Mouse (Mus musculus) heart, adult 8-10 months (tissue): ENCODE measurements around the gene Nkx2-9. TPM values are rescaled to one million over a fixed set of nuclear protein-coding genes. Genes with fewer than 3 reads are reported as not detected.

Experiments used
- DNase-seq: peaks from one replicate; pipeline ENCODE4 v3.0.0; 2022; ENCODE audit warnings: low spot score
- total RNA-seq, 4 experiments: library from RNA; stranded (reverse); gene quantifications; 2 replicates each; pipeline ENCODE4 v1.2.4; 2022

Gene Nkx2-9
- total RNA-seq: under 1 TPM in 2 of 4 experiments, not detected in 2; 0.34 to 0.57 TPM

- DNase-seq: no peak
Observed at GRCm38 (mm10) chr12:56612761-56613437, at the start of gene Nkx2-9. Gene Nkx2-9 (minus strand): TSS chr12:56613284.

DNA sequence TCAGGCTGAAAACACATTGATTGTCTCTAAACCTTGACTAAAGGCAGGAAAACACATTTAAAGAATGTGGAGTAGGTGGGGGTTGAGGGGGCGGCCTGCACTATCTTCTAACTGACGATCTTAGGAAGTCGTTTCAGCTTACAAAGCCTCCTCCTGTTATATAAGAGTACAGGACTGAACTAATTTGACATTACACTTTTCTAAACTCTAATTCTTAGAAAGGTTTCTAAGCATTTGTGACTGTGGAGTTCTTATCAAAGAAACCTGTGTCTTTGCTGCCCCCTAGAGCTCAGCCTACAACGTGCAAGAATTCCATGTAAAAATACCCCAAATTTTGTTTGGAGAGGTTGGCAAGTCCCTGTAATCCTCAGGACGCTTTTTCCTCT is 24.1 kb upstream of the Nkx2-9 start:
- DNase-seq: peak; percentile 8

DNA sequence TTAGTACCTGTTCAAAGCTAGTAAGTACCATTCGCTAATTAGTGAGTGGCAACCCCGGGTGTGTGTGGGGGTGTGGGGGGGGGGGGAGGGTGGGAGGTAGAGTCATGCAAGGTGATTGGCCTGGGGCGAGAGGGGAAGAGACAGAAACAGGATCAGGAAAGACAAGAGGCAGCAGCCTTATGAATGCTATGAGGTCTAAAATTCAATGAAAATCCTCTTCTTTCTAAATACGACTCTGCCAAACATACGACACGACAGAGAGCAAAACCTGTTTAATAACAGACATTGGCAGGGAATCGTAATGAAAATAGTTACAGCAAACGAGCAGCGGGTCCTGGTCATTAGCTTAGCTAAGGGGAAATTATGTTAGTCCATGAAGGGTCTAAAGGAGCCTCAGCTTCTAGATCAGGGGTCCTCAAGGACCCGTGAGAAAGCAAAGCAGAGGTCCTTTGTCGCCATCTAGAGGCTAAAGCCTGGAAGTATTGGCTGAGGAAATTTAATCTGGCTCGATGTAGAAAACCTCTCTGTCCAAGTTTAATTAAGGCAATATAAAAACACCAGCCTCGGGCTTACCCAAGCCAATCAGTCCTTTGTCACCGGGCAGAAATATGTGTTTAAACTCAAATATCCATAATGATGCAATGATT is 23.6 kb upstream of the Nkx2-9 start:
- peak; percentile 23 for DNase-seq

DNA sequence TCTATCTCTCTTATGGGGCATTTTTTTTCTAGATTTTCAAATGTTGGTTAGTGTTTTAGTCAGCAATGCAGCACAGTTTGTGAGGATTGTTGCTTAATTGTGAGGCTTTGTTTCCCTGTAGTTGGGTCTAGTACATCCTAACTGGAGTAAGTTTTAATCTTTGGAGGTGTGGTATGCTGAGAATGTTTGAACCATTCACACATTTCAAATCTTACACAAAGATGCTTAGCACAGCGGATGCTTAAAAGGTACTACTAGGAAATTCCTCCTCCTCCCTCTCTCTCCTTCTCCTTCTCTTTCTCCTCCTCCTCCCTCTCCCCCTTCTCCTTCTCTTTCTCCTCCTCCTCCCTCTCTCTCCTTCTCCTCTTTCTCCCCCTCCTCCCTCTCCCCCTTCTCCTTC is 3.0 kb upstream of the Nkx2-9 start:
- no peak for DNase-seq

DNA sequence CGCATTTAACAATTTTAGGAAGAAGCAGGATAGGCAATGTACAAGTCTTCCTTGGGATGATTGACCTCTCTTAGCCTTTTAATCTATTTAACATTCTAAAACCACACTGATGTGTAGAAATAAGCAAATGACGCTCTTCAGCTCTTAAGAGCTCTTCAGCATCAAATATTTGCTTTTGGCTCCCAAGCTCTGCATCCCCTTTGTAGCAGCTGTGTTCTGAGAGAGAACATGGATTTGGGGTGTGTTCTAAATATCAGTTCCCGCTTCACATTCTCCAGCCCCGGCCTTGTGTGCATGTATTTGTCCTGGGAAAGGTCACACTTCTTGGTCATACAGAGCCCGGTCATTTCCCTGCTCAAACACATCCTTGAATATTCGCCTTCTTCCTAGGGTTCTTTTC is 2.3 kb upstream of the Nkx2-9 start:
- no peak for DNase-seq

- DNase-seq: no peak
Observed at GRCm38 (mm10) chr12:56614513-56614912, 1.4 kb upstream of the Nkx2-9 start.

- DNase-seq: no peak
Observed at GRCm38 (mm10) chr12:56613916-56614510, 929 bp upstream of the Nkx2-9 start.

DNA sequence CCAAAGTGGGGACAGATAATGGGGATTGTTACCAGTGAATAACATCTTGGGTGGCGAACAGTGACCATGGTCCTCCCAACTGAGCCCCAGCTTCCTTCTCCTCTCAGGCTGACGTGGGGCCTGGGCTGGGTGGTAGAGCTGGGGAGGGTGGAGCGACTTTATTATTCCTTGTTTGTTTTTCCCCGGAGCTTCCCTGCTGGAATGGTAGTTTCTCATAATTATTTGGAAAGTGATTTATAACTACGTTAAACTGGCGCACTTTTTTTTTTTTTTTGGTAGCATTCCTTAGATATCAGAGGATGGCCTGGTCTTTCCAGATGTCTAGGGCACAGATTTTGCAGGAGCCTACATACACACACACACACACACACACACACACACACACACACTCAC is 350 bp upstream of the Nkx2-9 start:
- no peak for DNase-seq

DNA sequence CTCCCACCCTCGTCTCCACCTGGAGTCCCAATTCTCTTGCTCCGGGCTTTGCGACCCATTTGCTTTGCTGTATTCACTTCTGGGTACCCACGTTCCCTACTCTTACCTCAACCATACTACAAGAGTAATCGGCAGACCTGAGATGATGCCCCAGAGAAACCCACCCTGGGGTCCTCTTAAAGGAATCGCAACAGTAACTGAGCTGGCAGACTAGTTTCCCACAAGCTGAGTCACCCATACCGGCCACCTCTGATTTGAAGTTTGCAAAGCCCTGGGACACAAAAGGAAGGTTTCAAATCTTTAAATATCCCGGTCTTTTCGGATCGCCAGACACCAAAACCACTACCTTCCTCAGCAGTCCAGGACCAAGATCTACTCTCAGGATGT is 742 bp downstream of the Nkx2-9 start:
- DNase-seq: no peak

- DNase-seq: no peak
Observed at GRCm38 (mm10) chr12:56611504-56612348, 1.4 kb downstream of the Nkx2-9 start.

- no peak for DNase-seq
Observed at GRCm38 (mm10) chr12:56610851-56611250, 2.2 kb downstream of the Nkx2-9 start.

DNA sequence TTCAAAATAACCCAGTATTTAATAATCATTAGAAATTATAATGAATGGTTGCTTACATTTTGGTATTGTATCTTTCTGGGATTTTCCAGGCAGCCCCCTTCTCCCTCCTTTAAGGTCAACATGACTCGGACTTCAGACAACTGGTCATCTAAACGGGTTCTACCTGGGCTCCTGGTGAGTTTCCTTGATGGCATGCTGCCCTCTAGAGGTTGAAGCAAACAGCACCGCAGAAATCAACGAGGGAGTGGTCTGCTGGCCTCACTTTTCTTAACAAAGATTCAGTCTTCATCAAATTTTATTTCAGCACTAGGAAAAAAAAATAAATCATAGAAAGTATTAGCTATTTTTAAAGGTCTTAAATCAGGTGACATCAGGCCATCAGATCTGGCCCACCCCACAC is 21.4 kb downstream of the Nkx2-9 start:
- DNase-seq: no peak

- no peak for DNase-seq
Observed at GRCm38 (mm10) chr12:56587830-56588229, 25.3 kb downstream of the Nkx2-9 start.

Other genes starting within 250 kb of the Nkx2-9 start
- not detected for gene Nkx2-1, start 76.4 kb downstream of the Nkx2-9 start, total RNA-seq
- under 1 TPM in 3 of 4 experiments, not detected in 1; 0.05 to 0.25 (median 0.11) TPM for gene Pax9, start 78.5 kb upstream of the Nkx2-9 start, total RNA-seq